Mouse (Mus musculus) CH12.LX (cell line): ENCODE results near the gene Lrrc8a. TPM values are rescaled to one million over a fixed set of nuclear protein-coding genes. Genes with fewer than 3 reads are reported as not detected.

Experiments used
- DNase-seq: peaks from one replicate; pipeline ENCODE4 v3.0.0-alpha.2; 2013; ENCODE audit errors: extremely low read depth
- H3K27ac ChIP-seq: 2 replicates; pipeline ENCODE4 v1.5.1; 2012; ENCODE audit warnings: low read depth, mild to moderate bottlenecking, control low read depth, moderate library complexity; ENCODE audit not compliant: insufficient read depth
- H3K27me3 ChIP-seq: replicated peaks from 2 replicates; pipeline ENCODE3; 2012; ENCODE audit warnings: inconsistent platforms
- H3K36me3 ChIP-seq, 2 experiments: replicated peaks in 1 of 2; 2 replicates each; pipeline versions ENCODE3 to v1.6.1; 2012; ENCODE audit warnings: inconsistent platforms in 1 of 2, low read length in 1 of 2, mild to moderate bottlenecking in 1 of 2, mixed read lengths in 1 of 2, moderate library complexity in 1 of 2; ENCODE audit not compliant: control insufficient read depth in 1 of 2, insufficient read depth in 1 of 2
- H3K4me1 ChIP-seq, 2 experiments: 2 replicates each; pipeline ENCODE4 v1.6.1; 2012; ENCODE audit warnings: inconsistent platforms in 1 of 2, moderate library complexity in 1 of 2; ENCODE audit not compliant: insufficient read depth in 2 of 2, control insufficient read depth in 1 of 2
- H3K4me2 ChIP-seq: 2 replicates; pipeline ENCODE4 v1.6.1; 2012; ENCODE audit warnings: low read depth, mild to moderate bottlenecking, control low read depth; ENCODE audit not compliant: poor library complexity, insufficient read depth, severe bottlenecking
- H3K4me3 ChIP-seq, 3 experiments: fragments of 150-350 bp in 1 of 3; sonication (generic) in 1 of 3; replicated peaks in 1 of 3; 2 replicates each; pipeline versions ENCODE3 to v1.5.1; 2011 to 2012; ENCODE audit warnings: low read depth in 2 of 3, low read length in 2 of 3, mild to moderate bottlenecking in 2 of 3, moderate library complexity in 2 of 3, control low read depth in 1 of 3, improper control_type of control experiment in 1 of 3, inconsistent platforms in 1 of 3, mixed read lengths in 1 of 3; ENCODE audit not compliant: poor library complexity in 1 of 3
- H3K79me2 ChIP-seq: replicated peaks from 2 replicates; pipeline ENCODE4 v1.6.1; 2012; ENCODE audit warnings: mild to moderate bottlenecking, moderate library complexity; ENCODE audit not compliant: control insufficient read depth, poor library complexity, insufficient read depth, severe bottlenecking; ENCODE audit errors: extremely low read depth
- H3K9ac ChIP-seq: 2 replicates; pipeline ENCODE4 v1.6.1; 2012; ENCODE audit warnings: low read depth, mild to moderate bottlenecking, control low read depth, moderate library complexity; ENCODE audit not compliant: insufficient read depth
- H3K9me3 ChIP-seq: replicated peaks from 2 replicates; pipeline ENCODE3; 2012; ENCODE audit warnings: low read length, inconsistent platforms, mixed read lengths
- CHD1 ChIP-seq: IDR thresholded peaks from 2 replicates; pipeline ENCODE4 v1.6.1; 2012; ENCODE audit warnings: low read depth, low read length, improper control_type of control experiment, inconsistent platforms
- CTCF ChIP-seq, 2 experiments: IDR thresholded peaks in 1 of 2; conservative IDR thresholded peaks in 1 of 2; 2 replicates each; pipeline ENCODE4 v1.5.1; 2011 to 2012; ENCODE audit warnings: low read depth in 2 of 2, low read length in 2 of 2, improper control_type of control experiment in 1 of 2, inconsistent platforms in 1 of 2, mild to moderate bottlenecking in 1 of 2, moderate library complexity in 1 of 2
- E2F4 ChIP-seq: IDR thresholded peaks from 2 replicates; pipeline ENCODE4 v1.6.1; 2011; ENCODE audit warnings: low read depth, low read length, improper control_type of control experiment; ENCODE audit not compliant: insufficient replicate concordance
- EP300 ChIP-seq: IDR thresholded peaks from 2 replicates; pipeline ENCODE4 v1.6.1; 2011; ENCODE audit warnings: low read length, improper control_type of control experiment
- ETS1 ChIP-seq: conservative IDR thresholded peaks from 2 replicates; pipeline ENCODE4 v1.6.1; 2012; ENCODE audit warnings: low read depth, mild to moderate bottlenecking, inconsistent platforms, low read length, improper control_type of control experiment, moderate library complexity
- HCFC1 ChIP-seq: IDR thresholded peaks from 2 replicates; pipeline ENCODE4 v1.6.1; 2012; ENCODE audit warnings: low read depth, mild to moderate bottlenecking, inconsistent platforms, low read length, improper control_type of control experiment
- IRF4 ChIP-seq: IDR thresholded peaks from 2 replicates; pipeline ENCODE4 v1.6.1; 2014; ENCODE audit warnings: low read depth, mild to moderate bottlenecking, inconsistent platforms, low read length, improper control_type of control experiment
- JUN ChIP-seq: IDR thresholded peaks from 2 replicates; pipeline ENCODE4 v1.6.1; 2011; ENCODE audit warnings: low read depth, mild to moderate bottlenecking, low read length, improper control_type of control experiment, moderate library complexity; ENCODE audit not compliant: insufficient read depth
- JUND ChIP-seq: conservative IDR thresholded peaks from 2 replicates; pipeline ENCODE4 v1.6.1; 2011; ENCODE audit warnings: low read depth, low read length, improper control_type of control experiment
- MAX ChIP-seq: IDR thresholded peaks from 2 replicates; pipeline ENCODE4 v1.6.1; 2011; ENCODE audit warnings: low read length, improper control_type of control experiment
- MYC ChIP-seq: IDR thresholded peaks from 2 replicates; pipeline ENCODE4 v1.6.1; 2011; ENCODE audit warnings: low read depth, mild to moderate bottlenecking, improper control_type of control experiment, low read length
- NELFE ChIP-seq: IDR thresholded peaks from 2 replicates; pipeline ENCODE4 v1.6.1; 2011; ENCODE audit warnings: low read depth, low read length, improper control_type of control experiment
- POLR2A ChIP-seq: IDR thresholded peaks from 2 replicates; pipeline ENCODE4 v1.6.1; 2011; ENCODE audit warnings: low read depth, mild to moderate bottlenecking, improper control_type of control experiment, low read length
- RCOR1 ChIP-seq: conservative IDR thresholded peaks from 2 replicates; pipeline ENCODE4 v1.6.1; 2012; ENCODE audit warnings: low read depth, mild to moderate bottlenecking, inconsistent platforms, low read length, improper control_type of control experiment
- SIN3A ChIP-seq: IDR thresholded peaks from 2 replicates; pipeline ENCODE4 v1.6.1; 2012; ENCODE audit warnings: low read length, improper control_type of control experiment, inconsistent platforms
- SMC3 ChIP-seq: IDR thresholded peaks from 2 replicates; pipeline ENCODE4 v1.6.1; 2011; ENCODE audit warnings: low read depth, low read length, improper control_type of control experiment
- TBP ChIP-seq: conservative IDR thresholded peaks from 2 replicates; pipeline ENCODE4 v1.6.1; 2011; ENCODE audit warnings: low read depth, low read length, improper control_type of control experiment
- TCF12 ChIP-seq: IDR thresholded peaks from 2 replicates; pipeline ENCODE4 v1.6.1; 2014; ENCODE audit warnings: low read depth, mild to moderate bottlenecking, inconsistent platforms, low read length, improper control_type of control experiment
- UBTF ChIP-seq: IDR thresholded peaks from 2 replicates; pipeline ENCODE4 v1.6.1; 2012; ENCODE audit warnings: low read depth, mild to moderate bottlenecking, inconsistent platforms, low read length, improper control_type of control experiment, moderate library complexity
- ZKSCAN1 ChIP-seq: IDR thresholded peaks from 2 replicates; pipeline ENCODE4 v1.6.1; 2012; ENCODE audit warnings: low read depth, inconsistent platforms, low read length, improper control_type of control experiment, borderline replicate concordance
- ZNF384 ChIP-seq: IDR thresholded peaks from 2 replicates; pipeline ENCODE4 v1.6.1; 2012; ENCODE audit warnings: low read depth, low read length, improper control_type of control experiment, inconsistent platforms
- dilution Hi-C: fragments of 300-500 bp; cut with MboI; formaldehyde crosslinking; loops from 2 replicates; pipeline ENCODE4 v1.14.3; 2020; ENCODE audit warnings: low sequenced_read_pairs; ENCODE audit not compliant: extremely low pct_unique_long_range_greater_than_20kb, extremely low pct_ligation_motif_present
- in situ Hi-C: fragments of 300-500 bp; cut with MboI; formaldehyde crosslinking; loops from 3 replicates; pipeline ENCODE4 v1.14.3; 2019; ENCODE audit warnings: low sequenced_read_pairs, low pct_ligation_motif_present, low pct_unique_long_range_greater_than_20kb, mixed read lengths
- polyA plus RNA-seq: library from polyadenylated mRNA; unstranded; fragments of >175 nt; gene quantifications from 2 replicates; pipeline ENCODE4 v1.2.1, GENCODE M21; 2012; ENCODE audit warnings: low read depth; ENCODE audit not compliant: insufficient read length
- total RNA-seq, 2 experiments: library from RNA; depleted of rRNA; stranded (reverse); fragments of 300-350 nt in 1 of 2; fragments of >200 nt in 1 of 2; gene quantifications; 2 replicates each; pipeline ENCODE4 v1.2.3; 2012 to 2014

Gene Lrrc8a
- total and polyA plus RNA-seq, 3 experiments = 1.4 to 2.8 (median 1.8) TPM

DNA sequence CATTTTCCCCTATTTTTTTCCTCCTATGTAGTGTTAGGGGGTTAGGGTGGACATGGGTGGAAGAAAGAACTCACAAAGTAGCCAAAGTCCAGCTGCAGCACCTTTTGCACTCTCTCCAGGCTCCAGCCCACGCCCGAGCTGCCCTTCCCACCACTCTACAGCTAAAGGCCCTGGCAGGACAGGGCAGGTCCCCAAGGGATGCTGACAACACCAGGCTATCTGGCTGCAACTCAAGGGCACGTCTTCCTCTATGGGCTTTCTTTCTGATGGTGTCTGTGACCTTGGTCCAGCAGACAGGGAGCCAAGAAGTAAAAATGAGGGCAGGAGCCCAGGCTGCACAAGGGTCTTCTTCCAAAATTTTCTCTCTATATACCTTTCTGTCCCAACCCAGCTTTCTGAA is 44.1 kb downstream of the Lrrc8a start:
- no peak overlapping the region for H3K4me2 ChIP-seq
- H3K4me1 ChIP-seq = peaks cover 8 to 14% of the 10 kb centered on the region in 2 experiments
- TF ChIP-seq POLR2A (no peak), MYC (no peak), UBTF (no peak), RCOR1 (no peak), CTCF (conservative IDR thresholded peaks at IDR 0.05 in 1 of 2, IDR thresholded peaks at IDR 0.05 in 1 of 2; ENCODE audit: low read depth in 2 of 2, low read length in 2 of 2) (no peak), SMC3 (no peak), IRF4 (no peak), E2F4 (no peak), ZKSCAN1 (no peak), TBP (no peak), EP300 (no peak), MAX (no peak), JUND (no peak)
- TF ChIP-seq, all 38 proteins: peak for 0
- DNase-seq = no peak
- Histone ChIP-seq H3K27me3 (no peaks in the 10 kb centered on the region), H3K9me3 (no peaks in the 10 kb centered on the region), H3K27ac (no peak overlapping the region), H3K36me3 (peaks cover 0 to 51% of the 10 kb centered on the region in 2 experiments), H3K79me2 (peaks cover 10% of the 10 kb centered on the region), H3K9ac (no peak overlapping the region), H3K4me3 (no peak overlapping the region)
- dilution Hi-C loops (no loop called here), in situ Hi-C loops (no loop called here)

DNA sequence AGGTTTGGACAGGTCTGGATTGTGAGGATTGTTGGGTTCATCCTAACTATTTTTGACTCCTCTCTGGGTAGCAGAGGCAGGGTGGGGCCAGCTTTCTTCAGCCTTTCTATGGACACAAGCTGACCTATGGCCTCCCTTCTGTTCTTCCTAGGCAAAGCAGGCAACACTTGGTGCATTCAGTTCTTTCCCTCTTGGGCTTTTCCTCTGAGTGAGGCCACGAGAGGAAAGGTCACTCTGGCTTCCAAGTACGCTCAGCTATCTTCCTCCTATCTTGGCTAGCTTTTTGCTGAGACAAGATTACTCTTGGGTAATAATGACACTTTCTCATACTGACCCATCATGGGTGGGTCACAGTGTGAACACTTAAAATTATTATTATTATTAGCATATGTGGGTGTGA is 45.7 kb downstream of the Lrrc8a start:
- Histone ChIP-seq H3K4me3 (no peak overlapping the region), H3K9me3 (no peaks in the 10 kb centered on the region), H3K9ac (no peak overlapping the region)
- dilution Hi-C loops = no loop called here
- TF ChIP-seq ZNF384 (no peak), CTCF (conservative IDR thresholded peaks at IDR 0.05 in 1 of 2, IDR thresholded peaks at IDR 0.05 in 1 of 2; ENCODE audit: low read depth in 2 of 2, low read length in 2 of 2) (no peak)
- TF ChIP-seq, all 38 proteins: peak for 0
- Histone ChIP-seq H3K4me1 (peaks cover 8 to 24% of the 10 kb centered on the region in 2 experiments), H3K79me2 (peaks cover 26% of the 10 kb centered on the region), H3K27me3 (no peaks in the 10 kb centered on the region), H3K36me3 (peaks cover 0 to 40% of the 10 kb centered on the region in 2 experiments), H3K4me2 (no peak overlapping the region), H3K27ac (no peak overlapping the region)
- no peak for DNase-seq
- in situ Hi-C loops = no loop called here

DNA sequence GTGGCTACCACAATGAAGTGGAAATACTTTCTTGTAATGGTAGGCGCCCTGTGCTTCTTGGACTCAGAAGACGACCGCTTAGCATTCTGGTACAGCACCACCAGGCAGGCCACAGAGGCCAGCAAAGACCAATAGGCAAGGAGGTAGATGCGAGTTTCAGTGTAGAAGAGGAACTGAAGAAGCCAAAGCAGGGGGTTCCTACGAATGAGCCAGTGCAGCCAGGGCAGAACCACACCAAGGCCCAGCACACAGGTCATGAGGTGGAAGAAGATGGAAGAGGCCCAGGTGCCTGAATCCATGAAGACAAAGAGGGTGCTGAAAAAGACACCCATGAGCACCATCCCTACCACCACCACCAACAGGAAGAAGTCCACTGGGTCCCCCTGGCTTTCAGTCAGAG is 47.5 kb downstream of the Lrrc8a start:
- peak overlapping the region; percentile 62 to 99 (median 97) for H3K4me3 ChIP-seq
- peak; percentile 66 for DNase-seq

More for the DNA sequence above, 47.5 kb downstream of the Lrrc8a start:
- H3K4me1 ChIP-seq = peaks cover 8 to 26% of the 10 kb centered on the region in 2 experiments
- H3K9ac ChIP-seq = peak overlapping the region; percentile 39
- peak overlapping the region; percentile 30; the same call in 1 of the 2 replicates for H3K27ac ChIP-seq
- dilution Hi-C loops (no loop called here), in situ Hi-C loops (loop anchor here (5.0 kb wide), 1 partner anchor 98 kb away; no protein-coding TSS in a partner anchor)
- H3K9me3 ChIP-seq = no peaks in the 10 kb centered on the region
- H3K27me3 ChIP-seq = no peaks in the 10 kb centered on the region
- peaks cover 0 to 32% of the 10 kb centered on the region in 2 experiments for H3K36me3 ChIP-seq
- peaks cover 41% of the 10 kb centered on the region for H3K79me2 ChIP-seq
- no peak for TF ChIP-seq CHD1
- TF ChIP-seq TCF12 = peak; percentile 40; the same call in 1 of the 2 replicates
- peak; percentile 39; the same call in 1 of the 2 replicates for TF ChIP-seq MAX
- peak; percentile 50; the same call in 1 of the 2 replicates for TF ChIP-seq POLR2A
- TF ChIP-seq JUN = no peak
- TF ChIP-seq EP300 = 0 out of 2 replicates have a peak, but pooled peaks have one; percentile 28
- no peak for TF ChIP-seq UBTF
- TF ChIP-seq HCFC1 = peak; percentile 28; the same call in 1 of the 2 replicates
- TF ChIP-seq CTCF (conservative IDR thresholded peaks at IDR 0.05 in 1 of 2, IDR thresholded peaks at IDR 0.05 in 1 of 2; ENCODE audit: low read depth in 2 of 2, low read length in 2 of 2) = 0 out of 4 replicates have a peak, but pooled peaks of 1 of the 2 experiments have one; percentile 5
- peak; percentile 51 for TF ChIP-seq IRF4
- no peak for TF ChIP-seq ETS1
- TF ChIP-seq NELFE = 0 out of 2 replicates have a peak, but pooled peaks have one; percentile 47
- TF ChIP-seq TBP = peak; percentile 51; the same call in 1 of the 2 replicates
- TF ChIP-seq ZNF384 = no peak
- TF ChIP-seq SIN3A = 0 out of 2 replicates have a peak, but pooled peaks have one; percentile 36
- H3K4me2 ChIP-seq = peak overlapping the region; percentile 85
